Mouse (Mus musculus) right cerebral cortex, postnatal 25 days (tissue): ENCODE measurements around the gene 1700020N15Rik.
"Not testable (repeated sequence)": the region's sequence is repeated elsewhere in the genome, so short reads cannot be mapped to it uniquely, and the experiment has no call there.

Experiments used
- DNase-seq: peaks from one replicate; pipeline ENCODE4 v3.0.0; 2022

1700020N15Rik gene

GRCm38 (mm10) chrX:69945000-69945399 lies at the start of gene 1700020N15Rik:
1700020N15Rik (plus strand) TSS chrX:69945300.
- DNase-seq, result not testable (repeated sequence)

GRCm38 (mm10) chrX:69976790-69977579 lies 31.9 kb downstream of the 1700020N15Rik start:
- DNase-seq, result no peak
